Mouse (Mus musculus): ENCODE results near the gene Igfbp4. TPM values are rescaled to one million over a fixed set of nuclear protein-coding genes. Genes with fewer than 3 reads are reported as not detected.

Igfbp4 gene
- polyA plus RNA-seq, 1 experiment from 2014 or later: 168 TPM

- DNase-seq (no peak), ATAC-seq (ENCODE audit: low read depth) (no peak)
- no peaks in the 10 kb centered on the region for H3K9me3 ChIP-seq (replicated peaks)
- H3K27ac ChIP-seq: peak overlapping the region; percentile 82
- peak overlapping the region; percentile 78 for H3K4me3 ChIP-seq (replicated peaks)
- peak overlapping the region; percentile 92 for H3K9ac ChIP-seq
- H3K4me2 ChIP-seq: peak overlapping the region; percentile 80
- H3K27me3 ChIP-seq: no peaks in the 10 kb centered on the region
- peaks cover 47% of the 10 kb centered on the region for H3K4me1 ChIP-seq (replicated peaks)
- 2% methylated on average over 4 of the region's 4 CpGs for WGBS (ENCODE audit: insufficient replicate concordance)
- peaks cover 50% of the 10 kb centered on the region for H3K36me3 ChIP-seq
These were observed 17.9 kb upstream of the Igfbp4 start for GRCm38 (mm10) chr11:99023094-99023493.

GRCm38 (mm10) chr11:99023500-99024467 is 17.3 kb upstream of the Igfbp4 start, which contains the start of gene Top2a:
Gene Top2a, minus strand, starts transcription at chr11:99024189.
- peaks cover 47% of the 10 kb centered on the region for H3K4me1 ChIP-seq (replicated peaks)
- no peaks in the 10 kb centered on the region for H3K9me3 ChIP-seq (replicated peaks)
- no peaks in the 10 kb centered on the region for H3K27me3 ChIP-seq
- H3K36me3 ChIP-seq: peaks cover 43% of the 10 kb centered on the region
- H3K27ac ChIP-seq: peak within 1 kb of the TSS; percentile 82
- H3K4me2 ChIP-seq: peak within 1 kb of the TSS; percentile 80
- DNase-seq (peak; percentile 80), ATAC-seq (ENCODE audit: low read depth) (peak; percentile 91)
- peak within 1 kb of the TSS; percentile 78 for H3K4me3 ChIP-seq (replicated peaks)
- H3K9ac ChIP-seq: peak within 1 kb of the TSS; percentile 92
- WGBS (ENCODE audit: insufficient replicate concordance): under 1% methylated on average over 54 of the region's 54 CpGs

GRCm38 (mm10) chr11:99024468-99025134 is 16.4 kb upstream of the Igfbp4 start:
- no peak for DNase-seq
- H3K4me1 ChIP-seq (replicated peaks): peaks cover 44% of the 10 kb centered on the region

GRCm38 (mm10) chr11:99025878-99026277 is 15.2 kb upstream of the Igfbp4 start:
- no peak overlapping the region for H3K27ac ChIP-seq
- WGBS (ENCODE audit: insufficient replicate concordance): 85% methylated on average over 6 of the region's 6 CpGs
- H3K4me3 ChIP-seq (replicated peaks): no peak overlapping the region
- H3K4me1 ChIP-seq (replicated peaks): peaks cover 33% of the 10 kb centered on the region
- no peak overlapping the region; the same call in 1 of the 2 replicates for H3K9ac ChIP-seq
- no peak overlapping the region for H3K4me2 ChIP-seq
- no peaks in the 10 kb centered on the region for H3K27me3 ChIP-seq
- H3K36me3 ChIP-seq: peaks cover 22% of the 10 kb centered on the region
- no peak for ATAC-seq (ENCODE audit: low read depth)
- H3K9me3 ChIP-seq (replicated peaks): no peaks in the 10 kb centered on the region
- DNase-seq: no peak

More at GRCm38 (mm10) chr11:99024468-99025134, 16.4 kb upstream of the Igfbp4 start:
- Histone ChIP-seq H3K9me3 (replicated peaks) (no peaks in the 10 kb centered on the region), H3K27ac (peak overlapping the region; percentile 22; the same call in 1 of the 2 replicates), H3K9ac (peak overlapping the region; percentile 46), H3K27me3 (no peaks in the 10 kb centered on the region), H3K4me3 (replicated peaks) (peak overlapping the region; percentile 48), H3K36me3 (peaks cover 35% of the 10 kb centered on the region), H3K4me2 (peak overlapping the region; percentile 61)
- peak; percentile 1; the same call in 1 of the 2 replicates for ATAC-seq (ENCODE audit: low read depth)
- 40% methylated on average over 18 of the region's 18 CpGs for WGBS (ENCODE audit: insufficient replicate concordance)

GRCm38 (mm10) chr11:99026899-99027440 is 14.1 kb upstream of the Igfbp4 start:
- H3K4me2 ChIP-seq: no peak overlapping the region
- no peak overlapping the region for H3K27ac ChIP-seq
- H3K9me3 ChIP-seq (replicated peaks): no peaks in the 10 kb centered on the region
- no peaks in the 10 kb centered on the region for H3K27me3 ChIP-seq
- peaks cover 11% of the 10 kb centered on the region for H3K36me3 ChIP-seq
- 61% methylated on average over 12 of the region's 12 CpGs for WGBS (ENCODE audit: insufficient replicate concordance)
- no peak overlapping the region for H3K9ac ChIP-seq
- DNase-seq (no peak), ATAC-seq (ENCODE audit: low read depth) (no peak)
- no peak overlapping the region for H3K4me3 ChIP-seq (replicated peaks)
- peaks cover 22% of the 10 kb centered on the region for H3K4me1 ChIP-seq (replicated peaks)

GRCm38 (mm10) chr11:99035350-99035749 is 5.7 kb upstream of the Igfbp4 start:
- 51% methylated on average over 4 of the region's 4 CpGs for whole genome bisulfite sequencing (ENCODE audit: insufficient replicate concordance)
- peaks cover 16% of the 10 kb centered on the region for H3K4me1 ChIP-seq (replicated peaks)
- no peaks in the 10 kb centered on the region for H3K9me3 ChIP-seq (replicated peaks)
- no peak overlapping the region for H3K4me3 ChIP-seq (replicated peaks)
- H3K36me3 ChIP-seq: no peaks in the 10 kb centered on the region
- H3K9ac ChIP-seq: no peak overlapping the region
- no peak overlapping the region for H3K4me2 ChIP-seq
- H3K27me3 ChIP-seq: peaks cover 22% of the 10 kb centered on the region
- ATAC-seq (ENCODE audit: low read depth) (no peak), DNase-seq (no peak)
- H3K27ac ChIP-seq: no peak overlapping the region

GRCm38 (mm10) chr11:99036254-99036653 is 4.8 kb upstream of the Igfbp4 start:
- Histone ChIP-seq H3K27ac (no peak overlapping the region), H3K4me1 (replicated peaks) (peaks cover 25% of the 10 kb centered on the region), H3K4me3 (replicated peaks) (no peak overlapping the region), H3K9me3 (replicated peaks) (no peaks in the 10 kb centered on the region), H3K36me3 (no peaks in the 10 kb centered on the region), H3K4me2 (no peak overlapping the region), H3K9ac (no peak overlapping the region), H3K27me3 (peaks cover 31% of the 10 kb centered on the region)
- 8% methylated on average over 6 of the region's 6 CpGs for WGBS (ENCODE audit: insufficient replicate concordance)
- no peak for ATAC-seq (ENCODE audit: low read depth)
- DNase-seq: no peak

- Histone ChIP-seq H3K27ac (no peak overlapping the region), H3K36me3 (no peaks in the 10 kb centered on the region; the same call in 1 of the 2 replicates), H3K9ac (no peak overlapping the region), H3K4me1 (replicated peaks) (peaks cover 52% of the 10 kb centered on the region), H3K4me3 (replicated peaks) (peak overlapping the region; percentile 65), H3K27me3 (peaks cover 60% of the 10 kb centered on the region), H3K4me2 (peak overlapping the region; percentile 63), H3K9me3 (replicated peaks) (no peaks in the 10 kb centered on the region)
- ATAC-seq (ENCODE audit: low read depth) (peak; percentile 37), DNase-seq (peak; percentile 45)
- under 1% methylated on average over 15 of the region's 15 CpGs for WGBS (ENCODE audit: insufficient replicate concordance)
These were observed 1.3 kb upstream of the Igfbp4 start for GRCm38 (mm10) chr11:99039782-99040181.

GRCm38 (mm10) chr11:99040346-99040974 is 584 bp upstream of the Igfbp4 start:
- peak overlapping the region; percentile 65 for H3K4me3 ChIP-seq (replicated peaks)
- no peaks in the 10 kb centered on the region; the same call in 1 of the 2 replicates for H3K36me3 ChIP-seq
- DNase-seq: no peak
- no peak for ATAC-seq (ENCODE audit: low read depth)
- peak overlapping the region; percentile 78 for H3K27ac ChIP-seq
- no peaks in the 10 kb centered on the region for H3K9me3 ChIP-seq (replicated peaks)
- H3K27me3 ChIP-seq: peaks cover 60% of the 10 kb centered on the region
- peaks cover 57% of the 10 kb centered on the region for H3K4me1 ChIP-seq (replicated peaks)
- H3K9ac ChIP-seq: peak overlapping the region; percentile 73
- 1% methylated on average over 17 of the region's 17 CpGs for WGBS (ENCODE audit: insufficient replicate concordance)
- peak overlapping the region; percentile 63 for H3K4me2 ChIP-seq

- H3K27me3 ChIP-seq: peaks cover 60% of the 10 kb centered on the region
- H3K36me3 ChIP-seq: peaks cover 4% of the 10 kb centered on the region; the same call in 1 of the 2 replicates
- 7% methylated on average over 16 of the region's 16 CpGs for WGBS (ENCODE audit: insufficient replicate concordance)
- H3K27ac ChIP-seq: peak overlapping the region; percentile 78
- H3K4me2 ChIP-seq: peak overlapping the region; percentile 63
- DNase-seq (no peak), ATAC-seq (ENCODE audit: low read depth) (no peak)
- H3K9me3 ChIP-seq (replicated peaks): no peaks in the 10 kb centered on the region
- peak overlapping the region; percentile 65 for H3K4me3 ChIP-seq (replicated peaks)
- peak overlapping the region; percentile 73 for H3K9ac ChIP-seq
- peaks cover 60% of the 10 kb centered on the region for H3K4me1 ChIP-seq (replicated peaks)
These were observed 1.1 kb downstream of the Igfbp4 start for GRCm38 (mm10) chr11:99041841-99042780.

All from liver, embryonic 13.5 days (tissue).